Mouse (Mus musculus): ENCODE results near the gene Spata16.

- TF ChIP-seq POLR2A (IDR thresholded peaks at IDR 0.05; ENCODE audit: borderline replicate concordance, low read depth, low read length) (no peak), CTCF (IDR thresholded peaks at IDR 0.05; ENCODE audit: low read depth, low read length) (no peak)
Measured at GRCm38 (mm10) chr3:26641351-26642249, 4.2 kb downstream of the Spata16 start.
